Mouse (Mus musculus) lung, postnatal 0 days (tissue): Measurements from ENCODE around the gene Rnf19b.

Experiments
- CTCF ChIP-seq: IDR thresholded peaks from 2 replicates; pipeline ENCODE4 v1.5.1; 2016; ENCODE audit warnings: antibody characterized with exemption, mild to moderate bottlenecking
- EP300 ChIP-seq: IDR thresholded peaks from 2 replicates; pipeline ENCODE4 v1.6.1; 2016; ENCODE audit warnings: antibody characterized with exemption, mild to moderate bottlenecking, control low read depth

DNA sequence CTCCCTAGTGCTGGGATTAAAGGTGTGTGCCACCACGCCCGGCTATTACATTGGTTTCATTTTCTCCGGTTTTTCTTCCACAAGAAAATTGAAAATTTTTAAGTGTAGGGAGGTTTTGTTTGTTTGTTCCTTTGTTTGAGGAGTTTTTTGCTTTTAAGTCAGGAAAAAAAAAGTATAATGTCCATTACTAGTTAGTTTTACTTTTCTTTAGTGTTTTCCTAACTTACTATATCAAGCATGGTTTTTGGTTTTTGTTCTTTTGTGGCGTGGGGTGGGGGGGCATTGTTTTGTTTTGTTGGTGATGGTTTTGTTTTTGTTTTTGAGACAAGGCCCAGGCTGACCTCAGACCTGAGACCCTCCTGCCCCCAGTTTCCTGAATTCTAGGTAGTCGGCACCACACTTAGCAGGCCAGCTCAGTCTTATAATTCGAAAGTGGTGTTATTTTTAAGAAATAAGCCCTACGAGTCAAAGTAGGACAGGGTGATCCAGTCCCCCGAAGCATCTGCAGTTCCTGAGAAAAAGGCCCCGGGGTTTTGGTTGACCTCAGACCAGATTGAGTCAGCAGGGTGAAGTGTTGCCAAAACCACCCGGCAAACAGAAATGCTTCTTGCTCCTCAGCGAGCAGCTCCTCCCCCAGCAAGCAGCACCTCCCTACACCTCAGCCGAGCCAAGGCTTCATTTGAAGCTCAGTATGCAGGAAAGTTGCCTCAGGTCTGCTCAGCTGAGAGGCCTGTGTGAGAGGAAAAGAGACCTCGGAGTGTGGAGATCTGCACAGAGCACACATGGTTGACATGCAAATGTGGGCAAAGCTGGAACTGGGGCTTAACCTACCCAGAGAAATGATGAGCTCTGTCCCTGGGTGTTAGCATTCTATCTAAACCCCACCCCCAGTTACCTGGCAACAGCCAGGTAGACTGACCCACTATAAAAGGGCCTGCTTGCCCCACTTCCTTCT, 23.1 kb upstream of the Rnf19b start:
- TF ChIP-seq CTCF (no peak), EP300 (no peak)
